Mouse (Mus musculus) embryonic facial prominence, embryonic 13.5 days (tissue): ENCODE data around the gene Tmem26. TPM values are rescaled to one million over a fixed set of nuclear protein-coding genes. Genes with fewer than 3 reads are reported as not detected.

Experiments used
- ATAC-seq: fragments of 200-750 bp; cut with Nextera tagmentation; 2 replicates; pipeline ENCODE4 v1.8.0; 2017; ENCODE audit warnings: low read depth; ENCODE audit not compliant: insufficient number of reproducible peaks, insufficient read depth, low FRiP score, low TSS enrichment
- H3K27ac ChIP-seq: fragments of 300-500 bp; sonication (generic); 2 replicates; pipeline ENCODE4 v1.5.1; 2015; ENCODE audit warnings: moderate library complexity, mild to moderate bottlenecking, inconsistent platforms
- H3K27me3 ChIP-seq: fragments of 300-500 bp; sonication (generic); 2 replicates; pipeline ENCODE4 v1.6.1; 2015; ENCODE audit warnings: mild to moderate bottlenecking, inconsistent platforms
- H3K36me3 ChIP-seq: fragments of 300-500 bp; sonication (generic); 2 replicates; pipeline ENCODE4 v1.6.1; 2015; ENCODE audit warnings: mild to moderate bottlenecking, inconsistent platforms
- H3K4me1 ChIP-seq: fragments of 300-500 bp; sonication (generic); 2 replicates; pipeline ENCODE4 v1.6.1; 2015; ENCODE audit warnings: inconsistent platforms
- H3K4me2 ChIP-seq: fragments of 300-500 bp; sonication (generic); 2 replicates; pipeline ENCODE4 v1.6.1; 2015; ENCODE audit warnings: moderate library complexity, mild to moderate bottlenecking, inconsistent platforms
- H3K4me3 ChIP-seq: fragments of 300-500 bp; sonication (generic); 2 replicates; pipeline ENCODE4 v1.5.1; 2015; ENCODE audit warnings: mild to moderate bottlenecking, inconsistent platforms
- H3K9ac ChIP-seq: fragments of 300-500 bp; sonication (generic); 2 replicates; pipeline ENCODE4 v1.6.1; 2015; ENCODE audit warnings: mild to moderate bottlenecking, inconsistent platforms
- H3K9me3 ChIP-seq: fragments of 300-500 bp; sonication (generic); 2 replicates; pipeline ENCODE4 v1.6.1; 2016; ENCODE audit warnings: inconsistent platforms
- WGBS: fragments of 180-500 bp; shearing (Covaris S2); methylation state at CpG from one replicate; pipeline ENCODE4 v1.1.7; 2015; ENCODE audit warnings: mixed read lengths; 5-methylcytosine and 5-hydroxymethylcytosine counted together
- polyA plus RNA-seq: library from polyadenylated mRNA; unstranded; fragments of >200 nt; fragmentation: Nextera tagmentation; extraction: Ambion mirVana; gene quantifications from 2 replicates; pipeline ENCODE4 v1.2.1, GENCODE M21; 2015

Gene Tmem26
- polyA plus RNA-seq = 77.8 and 80.4 TPM in 2 replicates

GRCm38 (mm10) chr10:68723568-68724360, at the start of gene Tmem26:
Gene Tmem26, plus strand, starts transcription at chr10:68723646.
- Histone ChIP-seq H3K4me2 (peak within 1 kb of the TSS; percentile 85), H3K9me3 (no peaks in the 10 kb centered on the region), H3K36me3 (no peaks in the 10 kb centered on the region), H3K27ac (peak within 1 kb of the TSS; percentile 85), H3K4me1 (peaks cover 34% of the 10 kb centered on the region), H3K27me3 (no peaks in the 10 kb centered on the region), H3K4me3 (peak within 1 kb of the TSS; percentile 59), H3K9ac (peak within 1 kb of the TSS; percentile 82)
- ATAC-seq = peak; percentile 72
- under 1% methylated on average over 32 of the region's 32 CpGs for WGBS

- Histone ChIP-seq H3K4me2 (no peak overlapping the region), H3K4me3 (no peak overlapping the region), H3K9ac (no peak overlapping the region), H3K27ac (no peak overlapping the region), H3K27me3 (no peaks in the 10 kb centered on the region), H3K9me3 (no peaks in the 10 kb centered on the region), H3K4me1 (peaks cover 4% of the 10 kb centered on the region), H3K36me3 (no peaks in the 10 kb centered on the region)
- ATAC-seq = no peak
- 68% methylated on average over 4 of the region's 4 CpGs for WGBS
Observed at GRCm38 (mm10) chr10:68678678-68679077, 44.8 kb upstream of the Tmem26 start.

- Histone ChIP-seq H3K36me3 (no peaks in the 10 kb centered on the region), H3K4me1 (no peaks in the 10 kb centered on the region), H3K4me2 (no peak overlapping the region), H3K9me3 (no peaks in the 10 kb centered on the region; the same call in 1 of the 2 replicates), H3K27me3 (no peaks in the 10 kb centered on the region), H3K27ac (no peak overlapping the region), H3K9ac (no peak overlapping the region), H3K4me3 (no peak overlapping the region)
- WGBS = 80% methylated on average over 4 of the region's 4 CpGs
- ATAC-seq = no peak
Observed at GRCm38 (mm10) chr10:68681233-68681632, 42.2 kb upstream of the Tmem26 start.

GRCm38 (mm10) chr10:68685510-68685909, 37.9 kb upstream of the Tmem26 start:
- Histone ChIP-seq H3K4me1 (no peaks in the 10 kb centered on the region), H3K27me3 (no peaks in the 10 kb centered on the region), H3K4me3 (no peak overlapping the region), H3K27ac (0 out of 2 replicates have a peak overlapping the region, but pooled peaks have one; percentile 29), H3K36me3 (no peaks in the 10 kb centered on the region), H3K4me2 (no peak overlapping the region), H3K9me3 (no peaks in the 10 kb centered on the region; the same call in 1 of the 2 replicates), H3K9ac (no peak overlapping the region)
- ATAC-seq = no peak

GRCm38 (mm10) chr10:68691116-68691515, 32.3 kb upstream of the Tmem26 start:
- Histone ChIP-seq H3K4me2 (no peak overlapping the region), H3K36me3 (no peaks in the 10 kb centered on the region), H3K4me3 (no peak overlapping the region), H3K9ac (no peak overlapping the region), H3K27me3 (no peaks in the 10 kb centered on the region), H3K27ac (no peak overlapping the region), H3K4me1 (no peaks in the 10 kb centered on the region), H3K9me3 (no peaks in the 10 kb centered on the region)
- 86% methylated on average over 7 of the region's 7 CpGs for WGBS
- ATAC-seq = no peak

- Histone ChIP-seq H3K27me3 (no peaks in the 10 kb centered on the region), H3K4me2 (no peak overlapping the region), H3K27ac (no peak overlapping the region), H3K9ac (no peak overlapping the region), H3K4me3 (no peak overlapping the region), H3K9me3 (no peaks in the 10 kb centered on the region), H3K4me1 (no peaks in the 10 kb centered on the region), H3K36me3 (no peaks in the 10 kb centered on the region)
- no peak for ATAC-seq
- 94% methylated on average over 1 of the region's 1 CpGs for WGBS
Observed at GRCm38 (mm10) chr10:68692401-68692800, 31.0 kb upstream of the Tmem26 start.

- H3K27ac ChIP-seq = no peak overlapping the region
- no peak overlapping the region for H3K4me2 ChIP-seq
- no peaks in the 10 kb centered on the region for H3K36me3 ChIP-seq
- no peaks in the 10 kb centered on the region for H3K9me3 ChIP-seq
- 0 out of 2 replicates have a peak, but pooled peaks have one; percentile 43 for ATAC-seq
- H3K4me1 ChIP-seq = peaks cover 2% of the 10 kb centered on the region
- H3K27me3 ChIP-seq = no peaks in the 10 kb centered on the region
- no peak overlapping the region for H3K4me3 ChIP-seq
- H3K9ac ChIP-seq = no peak overlapping the region
Observed at GRCm38 (mm10) chr10:68695760-68696336, 27.6 kb upstream of the Tmem26 start.

- WGBS = 74% methylated on average over 2 of the region's 2 CpGs
- no peaks in the 10 kb centered on the region for H3K27me3 ChIP-seq
- 0 out of 2 replicates have a peak, but pooled peaks cover 7% of the 10 kb centered on the region for H3K9me3 ChIP-seq
- no peak overlapping the region for H3K4me2 ChIP-seq
- H3K4me1 ChIP-seq = peaks cover 5% of the 10 kb centered on the region
- no peak for ATAC-seq
- no peak overlapping the region for H3K4me3 ChIP-seq
- no peak overlapping the region for H3K27ac ChIP-seq
- H3K36me3 ChIP-seq = 0 out of 2 replicates have a peak, but pooled peaks cover 4% of the 10 kb centered on the region
- H3K9ac ChIP-seq = no peak overlapping the region
Observed at GRCm38 (mm10) chr10:68704268-68704667, 19.2 kb upstream of the Tmem26 start.

- H3K9ac ChIP-seq = no peak overlapping the region
- peaks cover 17% of the 10 kb centered on the region; the same call in 1 of the 2 replicates for H3K9me3 ChIP-seq
- H3K4me1 ChIP-seq = peaks cover 5% of the 10 kb centered on the region
- H3K36me3 ChIP-seq = 0 out of 2 replicates have a peak, but pooled peaks cover 4% of the 10 kb centered on the region
- ATAC-seq = no peak
- no peaks in the 10 kb centered on the region for H3K27me3 ChIP-seq
- no peak overlapping the region for H3K4me2 ChIP-seq
- no peak overlapping the region for H3K27ac ChIP-seq
- 69% methylated on average over 4 of the region's 4 CpGs for WGBS
- H3K4me3 ChIP-seq = no peak overlapping the region
Observed at GRCm38 (mm10) chr10:68705471-68706036, 17.9 kb upstream of the Tmem26 start.

- H3K4me2 ChIP-seq = no peak overlapping the region
- peaks cover 17% of the 10 kb centered on the region; the same call in 1 of the 2 replicates for H3K9me3 ChIP-seq
- 0 out of 2 replicates have a peak, but pooled peaks cover 4% of the 10 kb centered on the region for H3K36me3 ChIP-seq
- no peaks in the 10 kb centered on the region for H3K27me3 ChIP-seq
- no peaks in the 10 kb centered on the region for H3K4me1 ChIP-seq
- no peak overlapping the region for H3K4me3 ChIP-seq
- peak overlapping the region; percentile 44; the same call in 1 of the 2 replicates for H3K27ac ChIP-seq
- ATAC-seq = no peak
- no peak overlapping the region for H3K9ac ChIP-seq
- 52% methylated on average over 3 of the region's 3 CpGs for WGBS
Observed at GRCm38 (mm10) chr10:68707014-68707852, 16.2 kb upstream of the Tmem26 start.

- Histone ChIP-seq H3K4me1 (0 out of 2 replicates have a peak, but pooled peaks cover 4% of the 10 kb centered on the region), H3K4me2 (no peak overlapping the region), H3K4me3 (no peak overlapping the region), H3K9me3 (peaks cover 15% of the 10 kb centered on the region; the same call in 1 of the 2 replicates), H3K27me3 (no peaks in the 10 kb centered on the region), H3K9ac (no peak overlapping the region), H3K27ac (no peak overlapping the region), H3K36me3 (0 out of 2 replicates have a peak, but pooled peaks cover 1% of the 10 kb centered on the region)
- no peak for ATAC-seq
- 66% methylated on average over 2 of the region's 2 CpGs for WGBS
Observed at GRCm38 (mm10) chr10:68712926-68713325, 10.5 kb upstream of the Tmem26 start.
